Mouse (Mus musculus): ENCODE data around the gene Mlip.

DNA sequence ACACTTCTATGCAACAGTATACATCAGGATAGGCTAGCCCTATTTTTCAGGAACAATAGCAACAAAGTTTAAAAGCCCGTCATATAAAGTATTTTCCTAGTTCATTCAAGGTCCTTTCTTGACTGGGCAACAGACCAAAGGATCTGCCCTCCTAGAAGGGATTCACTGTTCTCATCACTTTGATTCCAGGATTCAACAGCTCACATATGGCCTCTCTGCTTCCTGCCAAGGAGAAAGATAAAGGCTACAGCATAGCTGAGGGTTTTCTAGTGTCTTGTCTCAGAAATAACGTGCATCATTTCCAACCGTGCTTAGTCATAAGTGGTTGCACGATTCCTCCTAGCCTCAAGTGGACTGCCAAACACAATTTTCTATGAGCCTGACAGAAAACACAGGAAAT is 296.2 kb downstream of the Mlip start:
- TF ChIP-seq POLR2A (IDR thresholded peaks at IDR 0.05; ENCODE audit: insufficient read depth, low read length), result no peak
- TF ChIP-seq EP300 (IDR thresholded peaks at IDR 0.05; ENCODE audit: insufficient read depth, low read depth, low read length), result no peak
- no peak for TF ChIP-seq CTCF (IDR thresholded peaks at IDR 0.05; ENCODE audit: low read depth, low read length)
